Mouse (Mus musculus) macrophage (primary cell): ENCODE measurements around the gene Ptcd2. TPM values are rescaled to one million over a fixed set of nuclear protein-coding genes. Genes with fewer than 3 reads are reported as not detected.

ENCODE experiments used
- H3K27ac ChIP-seq: fragments of 350-480 bp; formaldehyde crosslinking; 2 replicates; pipeline ENCODE4 v1.9.0; 2021
- H3K36me3 ChIP-seq: fragments of 350-480 bp; formaldehyde crosslinking; 2 replicates; pipeline ENCODE4 v1.9.0; 2021; ENCODE audit errors: inconsistent target
- H3K4me3 ChIP-seq: fragments of 350-480 bp; formaldehyde crosslinking; 2 replicates; pipeline ENCODE4 v1.9.0; 2021; ENCODE audit errors: inconsistent target
- H3K79me2 ChIP-seq: fragments of 350-480 bp; formaldehyde crosslinking; 2 replicates; pipeline ENCODE4 v1.9.0; 2021; ENCODE audit errors: inconsistent target
- WGBS: methylation state at CpG from one replicate; pipeline ENCODE4 v1.1.7; 2026; ENCODE audit warnings: inconsistent platforms; ENCODE audit not compliant: missing documents; 5-methylcytosine and 5-hydroxymethylcytosine counted together
- polyA plus RNA-seq: library from polyadenylated mRNA; stranded (reverse); fragments of 250-400 nt; gene quantifications from 3 replicates; pipeline ENCODE4 v1.2.4, GENCODE M21; 2018; ENCODE audit warnings: inconsistent platforms
- total RNA-seq, 78 experiments: library from RNA; depleted of rRNA; stranded (reverse); fragments of 250-400 nt; gene quantifications; 1 replicate in 9 of 78; 2 replicates in 24 of 78; 3 replicates in 43 of 78; 4 replicates in 2 of 78; pipeline ENCODE4 v1.2.4; 2018; ENCODE audit warnings: inconsistent platforms in 56 of 78

Ptcd2 gene
- 10 to 100 TPM in 14 of 26 experiments, 1 to 10 TPM in 12; 1.5 to 22.9 (median 10.7) TPM for total RNA-seq (2018; cell fraction: chromatin; rRNA removed)
- 10 to 100 TPM; 10.6 to 41.1 (median 27.2) TPM for total RNA-seq (2018; cell fraction: cytosol; rRNA removed)
- 10 to 100 TPM in 16 of 26 experiments, 1 to 10 TPM in 10; 5.7 to 27.1 (median 12.2) TPM for total RNA-seq (2018; cell fraction: nucleus; rRNA removed)
- 26.4 to 27.2 TPM (median 26.7 TPM) in 3 replicates for polyA plus RNA-seq

DNA sequence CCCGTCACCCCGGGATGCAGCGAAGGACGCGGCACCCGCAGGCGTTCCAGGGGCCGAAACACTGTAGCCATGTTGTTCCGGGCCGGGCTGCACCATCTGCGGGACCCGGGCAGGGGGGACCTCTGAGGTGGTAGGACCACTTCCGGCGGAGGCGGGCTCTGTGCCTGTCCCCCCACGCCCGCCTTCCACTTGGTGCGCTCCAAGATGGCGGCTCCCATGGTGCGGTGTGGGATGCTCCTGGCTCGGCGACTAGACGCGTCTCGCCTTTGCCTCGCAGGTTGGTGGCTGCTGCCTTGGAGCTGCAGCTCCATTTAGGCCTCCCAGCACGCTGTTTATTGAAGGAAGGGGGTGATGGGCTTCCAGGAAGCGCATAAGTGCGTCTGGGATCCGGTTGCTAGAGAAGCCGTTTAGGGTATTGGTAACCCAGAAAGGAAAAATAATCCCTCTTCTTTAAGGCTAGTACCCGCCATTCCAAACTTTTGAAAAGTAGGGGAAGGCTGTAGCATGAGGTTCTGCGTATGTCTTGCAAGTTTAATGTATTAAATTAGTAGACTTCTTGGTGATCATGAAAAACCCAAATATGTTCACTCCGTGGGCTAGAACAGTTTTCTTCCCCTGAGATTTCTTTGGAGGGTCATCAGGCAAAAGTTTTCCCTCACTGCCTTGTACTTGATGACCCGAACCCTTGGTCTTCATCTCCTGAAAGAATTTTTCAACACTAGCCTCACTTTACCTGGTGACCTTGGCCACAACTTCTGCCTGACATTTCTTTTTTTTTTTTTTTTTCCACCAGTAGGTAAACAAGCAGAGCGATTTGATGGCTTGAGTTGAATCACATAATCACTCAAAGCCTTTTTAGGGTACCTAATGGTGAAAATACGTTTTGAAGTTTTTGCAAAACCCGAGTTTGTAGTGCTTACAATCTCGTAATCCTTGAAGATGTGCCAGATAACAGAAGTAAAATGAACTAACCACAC is at the start of gene Ptcd2, which contains the start of gene Mrps27:
Ptcd2 (minus strand) TSS at position 107 of the 977 bp plus-strand sequence.
Mrps27 (plus strand) TSS at position 188 of the 977 bp plus-strand sequence.
- 2% methylated on average over 35 of the region's 39 CpGs for WGBS
- Histone ChIP-seq H3K27ac (peak within 1 kb of the TSS; percentile 65), H3K36me3 (peaks cover 34% of the 10 kb centered on the region), H3K79me2 (peaks cover 64% of the 10 kb centered on the region), H3K4me3 (peak within 1 kb of the TSS; percentile 97)

- Histone ChIP-seq H3K27ac (no peak overlapping the region), H3K4me3 (no peak overlapping the region), H3K79me2 (no peaks in the 10 kb centered on the region), H3K36me3 (no peaks in the 10 kb centered on the region)
- WGBS, result 49% methylated on average over 3 of the region's 3 CpGs
Observed at GRCm38 (mm10) chr13:99393128-99393527, 48.6 kb upstream of the Ptcd2 start.

DNA sequence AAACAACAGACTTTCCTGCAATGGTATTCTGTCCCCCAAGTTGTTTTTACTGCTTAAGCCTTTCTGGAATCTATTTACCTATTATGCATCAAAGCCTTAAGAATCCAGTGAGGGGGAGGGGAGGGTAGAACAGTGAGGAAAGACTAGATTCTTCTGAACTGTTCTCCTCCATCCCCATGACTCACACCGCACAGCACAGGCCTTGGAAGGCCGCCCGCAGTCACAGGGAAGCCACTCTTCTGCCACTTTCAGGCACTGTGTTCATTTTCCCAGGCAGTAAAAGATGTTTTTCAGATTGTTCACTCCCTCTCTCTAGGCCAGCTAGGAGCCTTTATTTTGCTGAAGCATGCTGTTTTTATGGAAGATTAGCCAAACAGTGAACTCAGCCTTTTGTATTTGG is 46.9 kb upstream of the Ptcd2 start:
- H3K36me3 ChIP-seq, result no peaks in the 10 kb centered on the region
- 77% methylated on average over 3 of the region's 3 CpGs for WGBS
- no peak overlapping the region for H3K27ac ChIP-seq
- no peaks in the 10 kb centered on the region for H3K79me2 ChIP-seq
- no peak overlapping the region for H3K4me3 ChIP-seq

- H3K4me3 ChIP-seq, result no peak overlapping the region
- H3K79me2 ChIP-seq, result no peaks in the 10 kb centered on the region
- H3K36me3 ChIP-seq, result no peaks in the 10 kb centered on the region
- no peak overlapping the region for H3K27ac ChIP-seq
- 44% methylated on average over 7 of the region's 7 CpGs for WGBS
Observed at GRCm38 (mm10) chr13:99387901-99388811, 43.7 kb upstream of the Ptcd2 start.

DNA sequence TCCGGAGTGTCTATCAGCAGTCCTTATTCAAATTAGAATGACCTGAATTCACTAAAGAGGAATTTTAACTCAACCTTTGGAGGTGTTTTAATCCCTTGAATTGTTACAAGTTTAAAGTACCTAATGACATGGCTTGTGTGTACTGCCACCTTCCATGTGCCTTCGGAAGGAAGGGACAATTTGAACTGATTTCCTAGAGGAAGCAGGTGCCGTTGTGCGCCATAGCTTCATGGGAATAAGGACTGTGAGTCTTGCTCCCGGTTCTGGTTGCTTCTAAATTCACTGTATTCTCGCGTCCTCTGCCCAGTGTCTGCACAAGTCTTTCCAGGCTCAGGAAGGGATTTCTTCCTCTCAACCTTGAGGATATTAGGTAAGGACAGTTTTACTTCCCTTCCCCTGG is 41.8 kb upstream of the Ptcd2 start:
- H3K4me3 ChIP-seq, result no peak overlapping the region
- 93% methylated on average over 7 of the region's 7 CpGs for WGBS
- H3K79me2 ChIP-seq, result no peaks in the 10 kb centered on the region
- H3K36me3 ChIP-seq, result no peaks in the 10 kb centered on the region
- no peak overlapping the region for H3K27ac ChIP-seq

DNA sequence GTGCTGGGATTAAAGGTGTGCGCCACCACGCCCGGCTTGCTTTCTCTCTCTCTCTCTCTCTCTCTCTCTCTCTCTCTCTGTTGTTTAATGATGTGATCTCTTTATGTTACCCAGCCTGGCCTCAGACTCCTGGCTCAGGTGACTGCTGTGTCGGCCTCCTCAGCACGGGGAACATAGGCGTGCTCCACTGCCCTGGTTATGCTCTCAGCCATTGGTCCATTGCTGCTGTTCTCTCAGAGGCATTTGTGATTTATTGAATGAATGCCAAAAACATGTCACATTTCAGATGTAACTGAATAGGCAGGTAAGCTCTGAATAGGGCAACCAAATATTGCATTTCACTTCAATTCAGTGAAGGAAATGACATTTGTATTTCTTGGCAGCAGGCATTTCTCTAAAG is 41.4 kb upstream of the Ptcd2 start:
- Histone ChIP-seq H3K4me3 (no peak overlapping the region), H3K36me3 (no peaks in the 10 kb centered on the region), H3K27ac (no peak overlapping the region), H3K79me2 (no peaks in the 10 kb centered on the region)
- 97% methylated on average over 6 of the region's 6 CpGs for WGBS

DNA sequence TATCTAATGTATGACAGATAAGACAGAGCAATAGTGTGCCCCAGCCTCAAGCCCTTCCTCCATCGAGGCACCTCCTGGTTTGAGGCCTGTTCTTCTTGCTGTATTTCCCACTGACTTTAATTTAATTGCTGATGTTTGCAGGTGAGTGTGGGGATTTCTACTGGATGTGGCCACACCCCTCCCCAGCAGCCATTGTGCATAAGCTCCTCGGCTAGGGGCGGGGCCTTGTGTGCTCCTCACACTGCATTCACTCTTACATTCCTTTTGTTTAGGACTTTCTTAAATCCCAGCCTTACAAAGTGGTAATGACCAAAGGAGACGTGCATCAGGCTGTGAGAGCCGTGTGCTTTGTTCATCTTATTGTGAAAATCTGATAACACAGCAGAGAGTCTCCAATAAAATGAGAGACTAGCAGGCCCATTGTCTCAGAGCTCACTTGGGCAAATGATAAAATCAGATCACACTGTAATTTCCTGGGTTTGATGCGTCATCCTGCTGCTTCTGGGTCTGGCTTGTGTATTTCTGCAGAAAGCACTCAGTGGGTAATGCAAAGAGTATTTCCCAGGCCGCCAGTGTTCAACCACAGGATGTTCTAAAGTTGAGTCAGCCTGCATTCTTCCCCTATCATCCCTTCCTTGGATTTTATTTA is 40.2 kb upstream of the Ptcd2 start:
- WGBS, result 93% methylated on average over 7 of the region's 7 CpGs
- Histone ChIP-seq H3K79me2 (no peaks in the 10 kb centered on the region), H3K27ac (no peak overlapping the region), H3K4me3 (no peak overlapping the region), H3K36me3 (no peaks in the 10 kb centered on the region)

- no peaks in the 10 kb centered on the region for H3K36me3 ChIP-seq
- no peak overlapping the region for H3K4me3 ChIP-seq
- H3K27ac ChIP-seq, result no peak overlapping the region
- no peaks in the 10 kb centered on the region for H3K79me2 ChIP-seq
- 89% methylated on average over 5 of the region's 6 CpGs for WGBS
Observed at GRCm38 (mm10) chr13:99382373-99382772, 37.9 kb upstream of the Ptcd2 start.

DNA sequence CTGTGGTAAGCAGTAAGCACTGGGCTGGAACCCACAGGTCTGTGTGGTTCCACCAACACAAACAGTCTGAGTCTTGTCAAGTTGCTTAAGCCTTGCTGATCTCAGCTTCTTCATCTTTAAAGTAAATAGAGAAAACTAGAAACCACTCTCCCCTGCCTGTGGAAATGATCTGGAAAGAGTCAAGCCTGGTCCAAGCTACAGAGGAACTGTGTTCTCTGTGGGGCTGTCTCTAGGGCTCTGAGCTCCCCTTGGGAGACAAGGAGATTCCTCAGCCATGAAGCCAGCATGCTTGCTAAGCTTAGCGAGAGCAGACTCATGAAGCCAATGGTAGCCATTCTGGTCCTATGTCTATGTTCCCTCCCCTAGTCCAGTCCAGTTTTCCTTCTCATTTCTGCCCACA is 33.7 kb upstream of the Ptcd2 start:
- no peaks in the 10 kb centered on the region for H3K36me3 ChIP-seq
- no peaks in the 10 kb centered on the region for H3K79me2 ChIP-seq
- H3K27ac ChIP-seq, result no peak overlapping the region
- no peak overlapping the region for H3K4me3 ChIP-seq
- WGBS, result 86% methylated on average over 1 of the region's 1 CpGs

DNA sequence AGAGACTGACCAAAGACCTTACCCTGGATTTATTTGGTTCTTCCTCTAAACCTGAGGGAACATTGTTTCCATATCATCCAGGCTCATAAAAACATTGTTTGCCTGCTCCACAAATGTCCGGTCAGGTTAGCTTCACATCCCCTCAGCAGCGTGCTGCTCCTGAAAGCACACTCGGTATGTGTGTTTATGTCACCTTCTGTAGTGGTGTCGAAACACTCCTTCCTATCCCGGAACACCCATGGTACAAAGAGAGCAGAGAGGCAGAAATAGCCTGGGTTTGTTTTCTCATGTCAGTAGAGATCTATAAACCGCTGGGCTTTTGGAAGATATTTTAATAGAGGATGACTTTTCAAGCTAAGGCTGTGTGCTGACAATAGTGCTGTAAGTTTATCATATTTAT is 32.5 kb upstream of the Ptcd2 start:
- no peaks in the 10 kb centered on the region for H3K79me2 ChIP-seq
- no peak overlapping the region for H3K27ac ChIP-seq
- no peaks in the 10 kb centered on the region for H3K36me3 ChIP-seq
- WGBS, result 87% methylated on average over 6 of the region's 6 CpGs
- no peak overlapping the region for H3K4me3 ChIP-seq

GRCm38 (mm10) chr13:99375550-99375949 is 31.0 kb upstream of the Ptcd2 start:
- no peaks in the 10 kb centered on the region for H3K79me2 ChIP-seq
- H3K27ac ChIP-seq, result no peak overlapping the region
- no peak overlapping the region for H3K4me3 ChIP-seq
- H3K36me3 ChIP-seq, result no peaks in the 10 kb centered on the region
- 40% methylated on average over 6 of the region's 6 CpGs for WGBS

DNA sequence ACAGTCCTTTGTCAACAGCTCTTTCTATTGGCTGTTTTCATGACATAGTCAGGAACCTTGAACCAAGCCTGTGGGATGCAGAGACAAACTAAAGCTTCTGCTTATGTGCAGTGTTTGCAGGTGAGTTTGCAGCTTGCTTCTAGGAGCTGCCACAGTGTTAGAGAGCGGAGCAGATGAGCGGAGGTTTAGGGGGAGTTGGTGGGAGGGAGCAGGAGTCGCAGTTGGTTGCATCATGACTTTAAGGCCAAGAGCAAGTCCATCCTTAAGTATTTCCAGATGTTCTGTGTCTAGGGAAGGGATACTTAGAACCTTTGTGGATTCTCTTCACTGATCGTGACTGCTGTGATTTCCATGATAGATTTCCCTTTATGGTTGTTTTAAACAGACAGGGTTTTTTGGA is 29.7 kb upstream of the Ptcd2 start:
- no peaks in the 10 kb centered on the region for H3K36me3 ChIP-seq
- no peak overlapping the region for H3K4me3 ChIP-seq
- no peaks in the 10 kb centered on the region for H3K79me2 ChIP-seq
- H3K27ac ChIP-seq, result no peak overlapping the region
- 94% methylated on average over 4 of the region's 4 CpGs for WGBS

- Histone ChIP-seq H3K36me3 (no peaks in the 10 kb centered on the region), H3K79me2 (no peaks in the 10 kb centered on the region), H3K4me3 (no peak overlapping the region), H3K27ac (no peak overlapping the region)
- WGBS, result 90% methylated on average over 7 of the region's 7 CpGs
Observed at GRCm38 (mm10) chr13:99373684-99374083, 29.2 kb upstream of the Ptcd2 start.

DNA sequence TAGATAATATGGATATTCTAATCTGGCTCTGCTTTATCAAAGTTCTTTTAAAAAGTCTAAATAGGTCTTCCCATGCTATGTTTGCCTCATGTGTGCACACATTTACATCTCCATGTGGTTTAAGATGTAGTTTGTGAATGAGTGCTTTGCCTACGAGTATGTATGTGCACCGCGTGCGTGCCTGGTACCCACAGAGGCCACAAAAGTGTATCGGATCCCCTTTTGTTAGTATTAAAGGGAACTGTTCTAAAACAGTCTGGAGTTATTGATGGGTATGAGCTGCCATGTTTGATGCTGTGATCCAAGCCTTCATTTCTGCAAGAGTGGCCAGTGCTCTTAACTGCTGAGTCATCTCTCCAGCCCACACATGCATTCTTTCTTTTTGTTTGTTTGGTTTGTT is 26.8 kb upstream of the Ptcd2 start:
- H3K36me3 ChIP-seq, result no peaks in the 10 kb centered on the region
- no peak overlapping the region for H3K4me3 ChIP-seq
- 96% methylated on average over 5 of the region's 5 CpGs for WGBS
- H3K79me2 ChIP-seq, result no peaks in the 10 kb centered on the region
- H3K27ac ChIP-seq, result no peak overlapping the region
